Comparison of ENCODE assay signal across 22 mouse cellular contexts in the genomic region with DNA sequence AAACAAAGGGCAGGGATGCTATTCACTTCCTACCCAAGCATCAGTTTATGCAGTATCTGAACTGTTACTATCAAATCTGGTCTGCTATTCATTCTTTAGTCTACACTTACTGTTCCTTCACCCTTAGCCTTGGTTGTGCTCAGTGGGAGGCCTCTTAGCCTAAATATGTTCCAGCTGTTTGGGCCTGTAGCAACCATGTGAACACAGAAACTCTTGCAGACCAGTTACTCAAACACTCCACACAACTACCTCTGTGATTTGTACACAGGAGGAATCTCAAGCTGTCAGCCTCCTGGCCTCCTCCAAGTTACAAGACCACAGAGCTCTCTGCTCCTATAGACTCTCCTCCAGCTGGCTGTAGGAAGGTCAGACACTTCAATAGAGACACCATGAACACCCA.
A peak's percentile ranks its signal among the peaks of the same experiment; 100 is the strongest.
DNase-seq lines count a peak whose midpoint lies in the region; ATAC-seq lines count a peak whose summit lies in the region.
"Had no signal": no experiment of that assay in that cellular context is flagged by ENCODE, and none has a peak within 500 bp of the region (broad histone marks: within the 10 kb centered on the region; RNA-seq: fewer than 3 reads in every experiment).

No protein-coding gene starts in this region.

- H3K4me1 ChIP-seq in midbrain, embryonic 11.5 days (ENCODE audit: control insufficient read depth, insufficient read depth, low read length) = no peaks in the 10 kb centered on the region
- no peaks in the 10 kb centered on the region for H3K4me1 ChIP-seq in midbrain, embryonic 14.5 days (ENCODE audit: control insufficient read depth, insufficient read depth, low read length)
- H3K4me1 ChIP-seq: embryonic facial prominence, embryonic 10.5 days; embryonic facial prominence, embryonic 12.5 days; forebrain, embryonic 15.5 days had no signal

- no peaks in the 10 kb centered on the region for H3K36me3 ChIP-seq in midbrain, embryonic 11.5 days (ENCODE audit: control insufficient read depth, insufficient read depth, low read length)
- no peaks in the 10 kb centered on the region for H3K36me3 ChIP-seq in midbrain, embryonic 14.5 days (ENCODE audit: control insufficient read depth, insufficient read depth, low read length)
- H3K36me3 ChIP-seq: embryonic facial prominence, embryonic 10.5 days; embryonic facial prominence, embryonic 12.5 days; forebrain, embryonic 15.5 days; G1E had no signal

- H3K27me3 ChIP-seq in midbrain, embryonic 11.5 days (ENCODE audit: control insufficient read depth, insufficient read depth, low read length) = 0 out of 2 replicates have a peak, but pooled peaks cover 2% of the 10 kb centered on the region
- no peaks in the 10 kb centered on the region for H3K27me3 ChIP-seq in midbrain, embryonic 14.5 days (ENCODE audit: control insufficient read depth, insufficient read depth, low read length)
- H3K27me3 ChIP-seq: CH12.LX; embryonic facial prominence, embryonic 12.5 days; forebrain, embryonic 13.5 days; forebrain, embryonic 15.5 days had no signal

- no peak overlapping the region for H3K27ac ChIP-seq in midbrain, embryonic 11.5 days (ENCODE audit: low read depth, low read length)
- H3K27ac ChIP-seq in midbrain, embryonic 14.5 days (replicated peaks; ENCODE audit: low read depth, low read length) = no peak overlapping the region
- H3K27ac ChIP-seq: embryonic facial prominence, embryonic 10.5 days; embryonic facial prominence, embryonic 12.5 days; forebrain, embryonic 13.5 days; forebrain, embryonic 15.5 days had no signal

- H3K4me3 ChIP-seq in midbrain, embryonic 11.5 days (ENCODE audit: low read depth, low read length) = no peak overlapping the region
- H3K4me3 ChIP-seq in midbrain, embryonic 14.5 days (replicated peaks; ENCODE audit: low read depth, low read length) = no peak overlapping the region
- H3K4me3 ChIP-seq: embryonic facial prominence, embryonic 10.5 days; embryonic facial prominence, embryonic 12.5 days; forebrain, embryonic 13.5 days; forebrain, embryonic 15.5 days had no signal

- no peak for ATAC-seq in midbrain, embryonic 11.5 days (ENCODE audit: low FRiP score)
- ATAC-seq in midbrain, embryonic 14.5 days (ENCODE audit: low FRiP score, low TSS enrichment) = no peak
- ATAC-seq: CD4-positive, CD25-positive, alpha-beta regulatory T cell, adult 4 months; forebrain, embryonic 13.5 days; forebrain, embryonic 15.5 days; forebrain, postnatal 0 days had no signal

- H3K9ac ChIP-seq in midbrain, embryonic 11.5 days (ENCODE audit: low read length) = no peak overlapping the region
- H3K9ac ChIP-seq in midbrain, embryonic 14.5 days (replicated peaks; ENCODE audit: low read length) = no peak overlapping the region
- H3K9ac ChIP-seq: embryonic facial prominence, embryonic 12.5 days; forebrain, embryonic 13.5 days; forebrain, embryonic 15.5 days; forebrain, postnatal 0 days had no signal

- H3K4me2 ChIP-seq in midbrain, embryonic 11.5 days = no peak overlapping the region
- H3K4me2 ChIP-seq in midbrain, embryonic 14.5 days (ENCODE audit: low read length) = no peak overlapping the region
- H3K4me2 ChIP-seq: embryonic facial prominence, embryonic 12.5 days; forebrain, embryonic 13.5 days; forebrain, embryonic 15.5 days had no signal

- peak; percentile 66 for DNase-seq in heart, adult 11 months
- no peak for DNase-seq in heart, adult 9 months (ENCODE audit: low spot score in 2 of 2)
- peak; percentile 79 for DNase-seq in midbrain, embryonic 11.5 days (ENCODE audit: low spot score, missing footprints)
- no peak for DNase-seq in midbrain, embryonic 14.5 days
- DNase-seq in urinary bladder, adult 18-20 months (ENCODE audit: low spot score in 2 of 2) = no peak
- DNase-seq: adrenal gland, adult 8-10 months; adrenal gland, postnatal 14 days; adrenal gland, postnatal 36 days; B cell, adult 2 months; cerebellum, adult 11-12 months; cerebellum, adult 2 months; cerebellum, adult 9-10 months; cerebellum, postnatal 10 days; cerebellum, postnatal 25 days; forebrain, postnatal 0 days had no signal

- H3K9me3 ChIP-seq in midbrain, embryonic 11.5 days (ENCODE audit: control insufficient read depth, low read length) = no peaks in the 10 kb centered on the region
- H3K9me3 ChIP-seq in midbrain, embryonic 14.5 days (ENCODE audit: control insufficient read depth, low read length) = no peaks in the 10 kb centered on the region
- H3K9me3 ChIP-seq: embryonic facial prominence, embryonic 10.5 days; embryonic facial prominence, embryonic 12.5 days; forebrain, embryonic 13.5 days; forebrain, embryonic 15.5 days; G1E had no signal

Comparison
In these comparisons a context has a peak if more than half of its experiments do, and no peak if none do; other contexts are left out.
1. DNase-seq: peak in heart, adult 11 months (single experiment) and midbrain, embryonic 11.5 days (single experiment); none in heart, adult 9 months (0 of 2), midbrain, embryonic 14.5 days (single experiment) and urinary bladder, adult 18-20 months (0 of 2).